Mouse (Mus musculus) duodenum, adult 2 months (tissue): ENCODE measurements around the gene Utf1. TPM values are rescaled to one million over a fixed set of nuclear protein-coding genes. Genes with fewer than 3 reads are reported as not detected.

ENCODE experiments used
- polyA plus RNA-seq: library from polyadenylated mRNA; depleted of rRNA; stranded (reverse); fragments of >200 nt; gene quantifications from 2 replicates; pipeline ENCODE4 v1.2.3, GENCODE M21; 2012; ENCODE audit warnings: low replicate concordance; rRNA removed

Gene Utf1
- 0.15 and 0.31 TPM in 2 replicates for polyA plus RNA-seq

GRCm38 (mm10) chr7:139943674-139944281, at the start of gene Utf1:
TSS of gene Utf1 (plus strand) at chr7:139943789.

DNA sequence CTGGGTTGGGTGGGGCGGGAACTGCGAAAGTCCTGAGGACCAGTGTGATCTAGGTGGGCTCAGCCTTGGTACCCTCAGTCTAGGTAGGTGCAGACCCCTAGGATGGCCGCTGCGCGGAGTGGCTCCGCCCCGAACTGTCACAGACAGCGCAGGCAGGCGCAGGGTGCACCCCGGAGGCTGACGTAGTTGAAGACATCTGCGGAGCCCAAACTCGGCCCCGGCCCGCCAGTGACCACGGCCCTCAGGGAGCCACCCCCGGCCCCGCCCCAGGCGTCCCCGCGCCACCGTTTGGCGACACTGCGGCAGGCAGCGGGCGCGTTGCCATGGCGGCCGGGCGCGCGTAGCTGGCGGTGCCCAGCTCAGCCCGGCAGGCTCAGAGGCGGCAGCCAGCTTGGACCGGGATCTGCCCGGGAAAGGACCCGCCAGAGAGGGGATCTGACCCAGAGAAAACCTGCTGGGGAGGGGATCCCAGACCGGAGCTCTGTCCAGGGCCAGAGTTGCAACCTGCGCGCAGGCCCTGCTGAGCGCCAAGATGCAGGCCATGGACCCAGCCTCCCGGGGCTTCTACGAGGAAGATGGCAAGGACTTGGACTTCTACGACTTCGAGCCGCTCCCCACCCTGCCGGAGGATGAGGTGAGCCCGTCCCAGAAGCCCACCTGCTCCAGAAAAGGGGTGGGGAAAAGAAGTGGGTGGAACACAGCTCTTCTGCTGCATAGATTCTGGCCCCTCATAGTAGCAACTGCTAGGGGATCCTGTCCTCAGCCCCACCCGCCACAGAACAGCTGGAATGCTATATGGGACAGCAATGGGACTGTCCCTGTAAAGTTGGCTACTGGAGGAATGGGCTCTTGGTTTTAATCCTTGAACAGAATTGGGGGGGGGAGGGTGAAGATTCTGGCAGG, 48.7 kb upstream of the Utf1 start, which contains the start of gene Kndc1:
Gene Kndc1, plus strand, starts transcription at position 42 of the 903 bp plus-strand sequence.

GRCm38 (mm10) chr7:139978278-139978892, 34.8 kb downstream of the Utf1 start, which contains the start of gene 6430531B16Rik:
TSS of gene 6430531B16Rik (minus strand) at chr7:139978755.

GRCm38 (mm10) chr7:139992406-139992805, 48.8 kb downstream of the Utf1 start, which contains the start of gene Adam8:
TSS of gene Adam8 (minus strand) at chr7:139992562.

Other genes starting within 250 kb of the Utf1 start
- 0.12 TPM in 1 of 2 replicates, not detected in the other for gene Adgra1, start 109.6 kb upstream of the Utf1 start, polyA plus RNA-seq
- gene Kndc1, start 49.1 kb upstream of the Utf1 start, polyA plus RNA-seq = 0.09 and 0.26 TPM in 2 replicates
- gene 6430531B16Rik, start 35.0 kb downstream of the Utf1 start, polyA plus RNA-seq = not detected in 2 replicates
- 2.7 and 3.5 TPM in 2 replicates for gene Adam8, start 48.8 kb downstream of the Utf1 start, polyA plus RNA-seq
- gene Zfp511, start 92.6 kb downstream of the Utf1 start, polyA plus RNA-seq = 29.4 and 50.0 TPM in 2 replicates
- 4.7 and 8.3 TPM in 2 replicates for gene Tubgcp2, start 92.9 kb downstream of the Utf1 start, polyA plus RNA-seq
- gene Msx3, start 105.3 kb downstream of the Utf1 start, polyA plus RNA-seq = 0.11 and 0.40 TPM in 2 replicates
- gene Caly, start 138.8 kb downstream of the Utf1 start, polyA plus RNA-seq = 1.7 and 2.3 TPM in 2 replicates
- gene Prap1, start 149.6 kb downstream of the Utf1 start, polyA plus RNA-seq = 4,118 and 5,120 TPM in 2 replicates
- 107 and 181 TPM in 2 replicates for gene Fuom, start 158.7 kb downstream of the Utf1 start, polyA plus RNA-seq
- 9.4 and 15.4 TPM in 2 replicates for gene Paox, start 172.0 kb downstream of the Utf1 start, polyA plus RNA-seq
- 40.4 and 41.0 TPM in 2 replicates for gene Echs1, start 172.7 kb downstream of the Utf1 start, polyA plus RNA-seq
- gene Mtg1, start 193.8 kb downstream of the Utf1 start, polyA plus RNA-seq = 10.6 and 12.4 TPM in 2 replicates
- gene Sprn, start 211.1 kb downstream of the Utf1 start, polyA plus RNA-seq = 0.14 and 0.32 TPM in 2 replicates
- gene Olfr522, start 221.0 kb downstream of the Utf1 start, polyA plus RNA-seq = not detected in 2 replicates
- gene Olfr523, start 229.4 kb downstream of the Utf1 start, polyA plus RNA-seq = not detected in 2 replicates